Comparison of ENCODE assay signal across 8 mouse cellular contexts in the genomic region with DNA sequence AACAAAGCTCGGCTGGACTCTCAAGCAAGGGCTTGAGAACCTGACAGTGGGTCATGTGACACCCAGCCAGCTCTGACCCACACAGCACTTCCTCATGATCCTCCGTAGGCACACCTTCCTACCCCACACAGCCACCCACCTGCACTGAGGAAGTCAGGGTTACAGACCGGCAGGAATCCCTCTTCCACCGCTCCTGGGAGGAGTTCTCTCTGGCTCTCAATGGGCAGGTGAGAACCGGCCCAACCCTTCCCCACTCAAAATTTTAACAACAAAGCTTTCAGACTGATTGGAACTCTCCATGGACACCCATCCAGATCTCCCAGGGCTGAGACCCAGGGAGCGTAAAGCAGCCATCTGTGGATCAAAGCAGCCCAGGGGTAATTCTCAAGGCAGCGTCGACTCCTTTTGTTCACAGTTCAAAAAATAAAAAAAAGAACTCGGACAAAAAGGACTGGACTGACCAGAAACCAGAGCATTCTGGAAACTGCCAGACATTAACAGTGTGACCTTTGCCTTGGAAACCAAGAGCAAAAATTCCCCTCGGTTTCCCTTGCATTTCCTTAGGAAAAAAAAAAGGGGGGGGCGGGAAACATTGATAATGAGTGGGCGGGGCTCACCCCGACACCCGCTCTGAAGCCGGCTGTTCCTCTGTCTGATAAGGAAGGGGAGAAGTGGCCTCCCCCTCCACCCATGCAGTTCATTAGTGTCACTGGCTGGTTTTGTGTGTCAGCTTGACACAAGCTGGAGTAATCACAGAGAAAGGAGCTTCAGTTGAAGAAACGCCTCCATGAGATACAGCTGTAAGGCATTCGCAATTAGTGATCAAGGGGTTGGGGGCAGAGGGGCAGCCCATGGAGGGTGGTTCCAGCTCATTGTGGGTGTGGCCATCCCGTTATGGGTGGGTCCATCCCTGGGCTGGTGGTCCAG. TPM values are rescaled to one million over a fixed set of nuclear protein-coding genes. Genes with fewer than 3 reads are reported as not detected.
A peak's percentile ranks its signal among the peaks of the same experiment; 100 is the strongest.
DNase-seq lines count a peak whose midpoint lies in the region; ATAC-seq and TF ChIP-seq lines count a peak whose summit lies in the region.

No protein-coding gene starts in this region.

- intact Hi-C loops in heart, postnatal 14 days (cut with DNase I) = no loop called here

- peaks cover 59% of the 10 kb centered on the region for H3K4me1 ChIP-seq in G1E (ENCODE audit: insufficient read depth, low read depth, low read length)
- H3K4me1 ChIP-seq in limb, embryonic 13.5 days = peaks cover 45% of the 10 kb centered on the region

- no peaks in the 10 kb centered on the region for H3K27me3 ChIP-seq in G1E (ENCODE audit: insufficient read depth, low read length)
- H3K27me3 ChIP-seq in limb, embryonic 13.5 days = no peaks in the 10 kb centered on the region

- H3K4me3 ChIP-seq in G1E (ENCODE audit: low read depth, low read length) = peak overlapping the region; percentile 57; the same call in 1 of the 2 replicates
- H3K4me3 ChIP-seq in limb, embryonic 13.5 days = no peak overlapping the region

- H3K9me3 ChIP-seq in G1E (replicated peaks) = no peaks in the 10 kb centered on the region
- H3K9me3 ChIP-seq in limb, embryonic 13.5 days = no peaks in the 10 kb centered on the region

- no peak for TF ChIP-seq CTCF in G1E (IDR thresholded peaks at IDR 0.05; ENCODE audit: low read depth, low read length)

- ATAC-seq in G1E (ENCODE audit: extremely low read depth, insufficient number of reproducible peaks, low FRiP score, poor library complexity, severe bottlenecking) = peak; percentile 76
- ATAC-seq in limb, embryonic 13.5 days (ENCODE audit: low FRiP score, low read depth) = no peak

- DNase-seq in G1E (ENCODE audit: low spot score) = peak; percentile 64
- DNase-seq in embryo, embryonic 9.5 days (ENCODE audit: extremely low spot score) = peak; percentile 42
- DNase-seq in heart, postnatal 14 days = peak; percentile 22 to 24
- DNase-seq in retina, postnatal 1 day = peak; percentile 86
- DNase-seq in right cerebral cortex, postnatal 10 days (ENCODE audit: low spot score in 2 of 2) = no peak
- no peak for DNase-seq in urinary bladder, postnatal 14 days (ENCODE audit: low spot score)
- no peak for DNase-seq in spleen, postnatal 14 days (ENCODE audit: low spot score in 2 of 2)

- H3K9ac ChIP-seq in limb, embryonic 13.5 days = no peak overlapping the region

- WGBS in limb, embryonic 13.5 days = 16% methylated on average over 18 of the region's 18 CpGs

- no peak overlapping the region; the same call in 1 of the 2 replicates for H3K27ac ChIP-seq in limb, embryonic 13.5 days

- 0 out of 2 replicates have a peak overlapping the region, but pooled peaks have one; percentile 7 for H3K4me2 ChIP-seq in limb, embryonic 13.5 days (replicated peaks)

- peaks cover 53% of the 10 kb centered on the region for H3K36me3 ChIP-seq in G1E (replicated peaks)
- peaks cover 30% of the 10 kb centered on the region for H3K36me3 ChIP-seq in limb, embryonic 13.5 days

RNA-seq across cellular contexts. Expression of a gene that starts 20.8 kb away (rescaled TPM):
- total RNA-seq in G1E (2014; fragmentation: Nextera tagmentation) (18.0 and 28.4 TPM in 2 replicates), G1E (2017) (3.3 and 3.9 TPM in 2 replicates)
- 12.4 and 13.8 TPM in 2 replicates for polyA plus RNA-seq in G1E (2012)
- 10 to 100 TPM; 13.0 to 13.9 TPM for total RNA-seq in heart, postnatal 14 days (2021)
- 15.9 and 18.7 TPM in 2 replicates for polyA plus RNA-seq in limb, embryonic 13.5 days (2015; fragmentation: Nextera tagmentation; extraction: Ambion mirVana)

RNA-seq across cellular contexts. Expression of a gene that starts 30.7 kb away (rescaled TPM):
- total RNA-seq in G1E (2014; fragmentation: Nextera tagmentation) (not detected in 2 replicates), G1E (2017) (not detected in 2 replicates)
- polyA plus RNA-seq in G1E (2012) = not detected in 2 replicates
- not detected for total RNA-seq in heart, postnatal 14 days (2021)
- polyA plus RNA-seq in limb, embryonic 13.5 days (2015; fragmentation: Nextera tagmentation; extraction: Ambion mirVana) = not detected in 2 replicates

Comparison
In these comparisons a context has a peak if more than half of its experiments do, and no peak if none do; other contexts are left out.
1. DNase-seq: peak in G1E (single experiment), embryo, embryonic 9.5 days (single experiment), heart, postnatal 14 days (2 of 2) and retina, postnatal 1 day (single experiment); none in right cerebral cortex, postnatal 10 days (0 of 2), urinary bladder, postnatal 14 days (single experiment) and spleen, postnatal 14 days (0 of 2).